Mouse (Mus musculus): ENCODE measurements around the gene Nlrp9a.
"Not testable (repeated sequence)": the region's sequence is repeated elsewhere in the genome, so short reads cannot be mapped to it uniquely, and the experiment has no call there.

The Nlrp9a gene

DNA sequence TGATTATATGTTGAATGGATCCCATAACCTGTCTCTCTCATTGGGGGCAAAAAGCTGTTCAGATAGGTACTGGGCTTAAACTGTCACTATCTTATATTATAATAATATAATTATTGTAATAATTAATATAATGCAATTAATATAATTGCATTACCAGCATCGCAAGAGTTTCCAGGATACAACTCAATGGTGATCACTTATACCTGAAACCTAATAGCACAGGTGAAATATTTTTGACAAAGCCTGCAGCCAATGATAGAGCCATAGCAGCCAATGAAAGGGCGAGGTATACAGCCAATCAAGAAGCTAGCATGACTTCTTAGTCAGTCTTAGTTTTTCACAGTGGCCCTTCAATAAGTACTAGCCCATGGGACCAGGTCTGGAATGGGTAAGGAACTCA is at the start of gene Nlrp9a:
Gene Nlrp9a, plus strand, starts transcription at position 301 of the 400 bp plus-strand sequence.
- not testable (repeated sequence) for DNase-seq (ENCODE audit: low spot score in 2 of 2)

- not testable (repeated sequence) for DNase-seq (ENCODE audit: low spot score in 2 of 2)
Measured at GRCm38 (mm10) chr7:26489514-26489913, 45.3 kb upstream of the Nlrp9a start.

- DNase-seq (ENCODE audit: low spot score in 2 of 2), result no peak
Measured at GRCm38 (mm10) chr7:26589077-26589476, 54.3 kb downstream of the Nlrp9a start.

DNA sequence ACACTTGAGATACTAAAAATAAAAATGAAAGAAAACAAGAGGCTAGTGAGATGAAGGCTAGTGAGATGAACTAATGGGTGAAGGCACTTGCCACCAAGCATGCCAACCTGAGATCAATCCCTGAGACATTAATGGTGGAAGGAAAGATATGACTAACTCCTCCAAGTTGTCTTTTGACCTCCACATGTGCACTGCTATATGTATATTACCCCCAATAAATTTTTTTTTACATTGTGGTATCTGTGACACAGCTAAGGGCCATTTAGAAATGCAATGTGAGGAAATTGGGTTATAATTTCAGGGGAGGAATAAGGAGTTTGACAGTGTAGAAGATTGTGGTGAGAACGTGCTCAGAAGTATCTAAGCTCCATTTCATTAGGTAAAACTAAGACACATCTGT is 55.0 kb downstream of the Nlrp9a start:
- DNase-seq (ENCODE audit: low spot score in 2 of 2), result no peak

DNA sequence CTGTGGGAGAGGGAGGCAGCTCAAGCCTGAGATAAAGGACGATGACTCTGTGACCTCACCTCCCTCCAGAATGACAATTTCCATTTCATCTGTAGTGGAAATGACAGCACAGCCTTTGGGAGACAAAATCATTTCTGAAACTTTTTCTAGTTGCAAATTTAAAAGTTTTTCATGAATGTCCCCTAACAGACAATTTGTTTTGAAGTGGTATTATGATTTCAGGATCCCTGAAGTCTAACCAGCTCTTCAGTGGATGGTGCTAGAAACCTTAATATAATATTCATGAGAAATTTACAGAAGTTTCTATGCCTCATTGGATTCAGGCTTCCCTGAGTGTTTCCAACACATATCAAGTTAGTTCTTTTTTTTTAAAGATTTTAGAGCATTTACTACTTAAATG is 83.5 kb downstream of the Nlrp9a start, which contains the start of gene Vmn1r185:
Gene Vmn1r185, minus strand, starts transcription at position 101 of the 400 bp plus-strand sequence.
- not testable (repeated sequence) for DNase-seq (ENCODE audit: low spot score in 2 of 2)

Data from spleen, postnatal 14 days (tissue).